Mouse (Mus musculus): ENCODE results near the gene Arl13a. TPM values are rescaled to one million over a fixed set of nuclear protein-coding genes. Genes with fewer than 3 reads are reported as not detected.
"Not testable (repeated sequence)": the region's sequence is repeated elsewhere in the genome, so short reads cannot be mapped to it uniquely, and the experiment has no call there.

Gene Arl13a
- not detected in 2 replicates for polyA plus RNA-seq (2014; fragmentation: Nextera tagmentation; extraction: Ambion mirVana)

GRCm38 (mm10) chrX:134187201-134187600 lies at the start of gene Arl13a:
Gene Arl13a, plus strand, starts transcription at chrX:134187501.
- not testable (repeated sequence) for H3K9me3 ChIP-seq (ENCODE audit: control insufficient read depth, low read length); ATAC-seq (ENCODE audit: insufficient number of reproducible peaks, insufficient read depth, low FRiP score, low read depth); H3K27ac ChIP-seq (replicated peaks in 1 of 2; ENCODE audit: control insufficient read depth in 1 of 2, insufficient read depth in 1 of 2, low read depth in 2 of 2, low read length in 2 of 2); H3K27me3 ChIP-seq (ENCODE audit: control insufficient read depth, insufficient read depth, low read length); H3K4me3 ChIP-seq (ENCODE audit: control insufficient read depth in 1 of 2, insufficient read depth in 1 of 2, low read depth in 1 of 2, low read length in 2 of 2); H3K4me1 ChIP-seq (ENCODE audit: control insufficient read depth in 2 of 2, insufficient read depth in 2 of 2, low read length in 2 of 2); H3K36me3 ChIP-seq (ENCODE audit: control insufficient read depth, insufficient read depth, low read length); H3K9ac ChIP-seq (ENCODE audit: low read length); H3K4me2 ChIP-seq (ENCODE audit: low read length)
- 93% methylated on average over 8 of the region's 9 CpGs for WGBS

GRCm38 (mm10) chrX:134140024-134140423 lies 47.3 kb upstream of the Arl13a start:
- no peaks in the 10 kb centered on the region for H3K9me3 ChIP-seq (ENCODE audit: control insufficient read depth, low read length)
- H3K27ac ChIP-seq (replicated peaks in 1 of 2; ENCODE audit: control insufficient read depth in 1 of 2, insufficient read depth in 1 of 2, low read depth in 2 of 2, low read length in 2 of 2): no peak overlapping the region
- ATAC-seq (ENCODE audit: insufficient number of reproducible peaks, insufficient read depth, low FRiP score, low read depth): no peak
- H3K36me3 ChIP-seq (ENCODE audit: control insufficient read depth, insufficient read depth, low read length): no peaks in the 10 kb centered on the region
- WGBS: 78% methylated on average over 6 of the region's 6 CpGs
- no peak overlapping the region for H3K4me2 ChIP-seq (ENCODE audit: low read length)
- no peak overlapping the region for H3K4me3 ChIP-seq (ENCODE audit: control insufficient read depth in 1 of 2, insufficient read depth in 1 of 2, low read depth in 1 of 2, low read length in 2 of 2)
- no peak overlapping the region for H3K9ac ChIP-seq (ENCODE audit: low read length)
- H3K27me3 ChIP-seq (ENCODE audit: control insufficient read depth, insufficient read depth, low read length): no peaks in the 10 kb centered on the region
- H3K4me1 ChIP-seq (ENCODE audit: control insufficient read depth in 2 of 2, insufficient read depth in 2 of 2, low read length in 2 of 2): no peaks in the 10 kb centered on the region

GRCm38 (mm10) chrX:134141551-134141950 lies 45.8 kb upstream of the Arl13a start:
- 69% methylated on average over 1 of the region's 1 CpGs for WGBS
- H3K4me3 ChIP-seq (ENCODE audit: control insufficient read depth in 1 of 2, insufficient read depth in 1 of 2, low read depth in 1 of 2, low read length in 2 of 2): no peak overlapping the region
- no peak overlapping the region for H3K4me2 ChIP-seq (ENCODE audit: low read length)
- no peaks in the 10 kb centered on the region for H3K36me3 ChIP-seq (ENCODE audit: control insufficient read depth, insufficient read depth, low read length)
- H3K9me3 ChIP-seq (ENCODE audit: control insufficient read depth, low read length): no peaks in the 10 kb centered on the region
- no peak overlapping the region for H3K27ac ChIP-seq (replicated peaks in 1 of 2; ENCODE audit: control insufficient read depth in 1 of 2, insufficient read depth in 1 of 2, low read depth in 2 of 2, low read length in 2 of 2)
- no peak for ATAC-seq (ENCODE audit: insufficient number of reproducible peaks, insufficient read depth, low FRiP score, low read depth)
- H3K9ac ChIP-seq (ENCODE audit: low read length): no peak overlapping the region
- H3K4me1 ChIP-seq (ENCODE audit: control insufficient read depth in 2 of 2, insufficient read depth in 2 of 2, low read length in 2 of 2): no peaks in the 10 kb centered on the region
- no peaks in the 10 kb centered on the region for H3K27me3 ChIP-seq (ENCODE audit: control insufficient read depth, insufficient read depth, low read length)

- Histone ChIP-seq H3K9ac (ENCODE audit: low read length) (no peak overlapping the region), H3K4me2 (ENCODE audit: low read length) (no peak overlapping the region), H3K4me1 (ENCODE audit: control insufficient read depth in 2 of 2, insufficient read depth in 2 of 2, low read length in 2 of 2) (no peaks in the 10 kb centered on the region), H3K27me3 (ENCODE audit: control insufficient read depth, insufficient read depth, low read length) (no peaks in the 10 kb centered on the region), H3K9me3 (ENCODE audit: control insufficient read depth, low read length) (no peaks in the 10 kb centered on the region), H3K36me3 (ENCODE audit: control insufficient read depth, insufficient read depth, low read length) (no peaks in the 10 kb centered on the region), H3K27ac (replicated peaks in 1 of 2; ENCODE audit: control insufficient read depth in 1 of 2, insufficient read depth in 1 of 2, low read depth in 2 of 2, low read length in 2 of 2) (no peak overlapping the region), H3K4me3 (ENCODE audit: control insufficient read depth in 1 of 2, insufficient read depth in 1 of 2, low read depth in 1 of 2, low read length in 2 of 2) (no peak overlapping the region)
- ATAC-seq (ENCODE audit: insufficient number of reproducible peaks, insufficient read depth, low FRiP score, low read depth): no peak
- 66% methylated on average over 4 of the region's 4 CpGs for WGBS
Observed at GRCm38 (mm10) chrX:134141986-134142385, 45.3 kb upstream of the Arl13a start.

- Histone ChIP-seq H3K27me3 (ENCODE audit: control insufficient read depth, insufficient read depth, low read length) (no peaks in the 10 kb centered on the region; the same call in 1 of the 2 replicates), H3K9ac (ENCODE audit: low read length) (no peak overlapping the region), H3K4me1 (ENCODE audit: control insufficient read depth in 2 of 2, insufficient read depth in 2 of 2, low read length in 2 of 2) (no peaks in the 10 kb centered on the region), H3K9me3 (ENCODE audit: control insufficient read depth, low read length) (no peaks in the 10 kb centered on the region), H3K27ac (replicated peaks in 1 of 2; ENCODE audit: control insufficient read depth in 1 of 2, insufficient read depth in 1 of 2, low read depth in 2 of 2, low read length in 2 of 2) (no peak overlapping the region), H3K4me2 (ENCODE audit: low read length) (no peak overlapping the region), H3K4me3 (ENCODE audit: control insufficient read depth in 1 of 2, insufficient read depth in 1 of 2, low read depth in 1 of 2, low read length in 2 of 2) (no peak overlapping the region), H3K36me3 (ENCODE audit: control insufficient read depth, insufficient read depth, low read length) (no peaks in the 10 kb centered on the region)
- WGBS: 39% methylated on average over 7 of the region's 7 CpGs
- ATAC-seq (ENCODE audit: insufficient number of reproducible peaks, insufficient read depth, low FRiP score, low read depth): no peak
Observed at GRCm38 (mm10) chrX:134158151-134158550, 29.1 kb upstream of the Arl13a start.

GRCm38 (mm10) chrX:134160442-134160841 lies 26.9 kb upstream of the Arl13a start:
- WGBS: 77% methylated on average over 2 of the region's 2 CpGs
- Histone ChIP-seq H3K27ac (replicated peaks in 1 of 2; ENCODE audit: control insufficient read depth in 1 of 2, insufficient read depth in 1 of 2, low read depth in 2 of 2, low read length in 2 of 2) (no peak overlapping the region), H3K36me3 (ENCODE audit: control insufficient read depth, insufficient read depth, low read length) (no peaks in the 10 kb centered on the region), H3K9ac (ENCODE audit: low read length) (no peak overlapping the region), H3K4me1 (ENCODE audit: control insufficient read depth in 2 of 2, insufficient read depth in 2 of 2, low read length in 2 of 2) (no peaks in the 10 kb centered on the region), H3K27me3 (ENCODE audit: control insufficient read depth, insufficient read depth, low read length) (no peaks in the 10 kb centered on the region; the same call in 1 of the 2 replicates), H3K4me2 (ENCODE audit: low read length) (no peak overlapping the region), H3K4me3 (ENCODE audit: control insufficient read depth in 1 of 2, insufficient read depth in 1 of 2, low read depth in 1 of 2, low read length in 2 of 2) (no peak overlapping the region), H3K9me3 (ENCODE audit: control insufficient read depth, low read length) (no peaks in the 10 kb centered on the region)
- ATAC-seq (ENCODE audit: insufficient number of reproducible peaks, insufficient read depth, low FRiP score, low read depth): no peak

GRCm38 (mm10) chrX:134162043-134162720 lies 25.1 kb upstream of the Arl13a start, which contains the start of gene Xkrx:
Gene Xkrx, minus strand, starts transcription at chrX:134162076.
- Histone ChIP-seq H3K27me3 (ENCODE audit: control insufficient read depth, insufficient read depth, low read length) (no peaks in the 10 kb centered on the region; the same call in 1 of the 2 replicates), H3K27ac (replicated peaks in 1 of 2; ENCODE audit: control insufficient read depth in 1 of 2, insufficient read depth in 1 of 2, low read depth in 2 of 2, low read length in 2 of 2) (no peak within 1 kb of the TSS), H3K36me3 (ENCODE audit: control insufficient read depth, insufficient read depth, low read length) (no peaks in the 10 kb centered on the region), H3K4me2 (ENCODE audit: low read length) (peak within 1 kb of the TSS; percentile 47), H3K4me3 (ENCODE audit: control insufficient read depth in 1 of 2, insufficient read depth in 1 of 2, low read depth in 1 of 2, low read length in 2 of 2) (no peak within 1 kb of the TSS), H3K9ac (ENCODE audit: low read length) (no peak within 1 kb of the TSS), H3K4me1 (ENCODE audit: control insufficient read depth in 2 of 2, insufficient read depth in 2 of 2, low read length in 2 of 2) (no peaks in the 10 kb centered on the region), H3K9me3 (ENCODE audit: control insufficient read depth, low read length) (no peaks in the 10 kb centered on the region)
- WGBS: 31% methylated on average over 16 of the region's 16 CpGs
- no peak for ATAC-seq (ENCODE audit: insufficient number of reproducible peaks, insufficient read depth, low FRiP score, low read depth)

GRCm38 (mm10) chrX:134162826-134163225 lies 24.5 kb upstream of the Arl13a start:
- Histone ChIP-seq H3K36me3 (ENCODE audit: control insufficient read depth, insufficient read depth, low read length) (no peaks in the 10 kb centered on the region), H3K4me2 (ENCODE audit: low read length) (peak overlapping the region; percentile 47), H3K9me3 (ENCODE audit: control insufficient read depth, low read length) (no peaks in the 10 kb centered on the region), H3K27me3 (ENCODE audit: control insufficient read depth, insufficient read depth, low read length) (no peaks in the 10 kb centered on the region; the same call in 1 of the 2 replicates), H3K27ac (replicated peaks in 1 of 2; ENCODE audit: control insufficient read depth in 1 of 2, insufficient read depth in 1 of 2, low read depth in 2 of 2, low read length in 2 of 2) (no peak overlapping the region), H3K4me1 (ENCODE audit: control insufficient read depth in 2 of 2, insufficient read depth in 2 of 2, low read length in 2 of 2) (no peaks in the 10 kb centered on the region), H3K4me3 (ENCODE audit: control insufficient read depth in 1 of 2, insufficient read depth in 1 of 2, low read depth in 1 of 2, low read length in 2 of 2) (no peak overlapping the region), H3K9ac (ENCODE audit: low read length) (no peak overlapping the region)
- no peak for ATAC-seq (ENCODE audit: insufficient number of reproducible peaks, insufficient read depth, low FRiP score, low read depth)
- 14% methylated on average over 11 of the region's 11 CpGs for WGBS
